Mouse (Mus musculus) hindbrain, embryonic 14.5 days (tissue): Measurements from ENCODE around the gene Med13l. TPM values are rescaled to one million over a fixed set of nuclear protein-coding genes. Genes with fewer than 3 reads are reported as not detected.
A peak's percentile ranks its signal among the peaks of the same experiment; 100 is the strongest.

Experiments used
- ATAC-seq: fragments of 200-750 bp; cut with Nextera tagmentation; 2 replicates; pipeline ENCODE4 v1.8.0; 2017; ENCODE audit warnings: moderate number of reproducible peaks, mild to moderate bottlenecking, moderate TSS enrichment, moderate library complexity; ENCODE audit not compliant: low FRiP score
- DNase-seq: peaks from one replicate; pipeline ENCODE4 v3.0.0-alpha.2; 2015; ENCODE audit warnings: low spot score
- H3K27ac ChIP-seq: fragments of 300-500 bp; sonication (generic); 2 replicates; pipeline ENCODE4 v1.5.1; 2014; ENCODE audit warnings: mild to moderate bottlenecking, moderate library complexity
- H3K27me3 ChIP-seq: fragments of 300-500 bp; sonication (generic); 2 replicates; pipeline ENCODE4 v1.6.1; 2014; ENCODE audit warnings: mild to moderate bottlenecking, low read length, mixed read lengths; ENCODE audit not compliant: control insufficient read depth, insufficient read depth
- H3K36me3 ChIP-seq: fragments of 300-500 bp; sonication (generic); replicated peaks from 2 replicates; pipeline ENCODE4 v1.6.1; 2014; ENCODE audit not compliant: control insufficient read depth, insufficient read depth
- H3K4me1 ChIP-seq: fragments of 300-500 bp; sonication (generic); replicated peaks from 2 replicates; pipeline ENCODE4 v1.6.1; 2014; ENCODE audit warnings: antibody characterized with exemption, low read length, mixed read lengths; ENCODE audit not compliant: control insufficient read depth, insufficient read depth
- H3K4me2 ChIP-seq: fragments of 300-500 bp; sonication (generic); replicated peaks from 2 replicates; pipeline ENCODE4 v1.6.1; 2014; ENCODE audit warnings: mild to moderate bottlenecking, moderate library complexity
- H3K4me3 ChIP-seq: fragments of 300-500 bp; sonication (generic); replicated peaks from 2 replicates; pipeline ENCODE4 v1.5.1; 2014; ENCODE audit warnings: mild to moderate bottlenecking, low read length
- H3K9ac ChIP-seq: fragments of 300-500 bp; sonication (generic); 2 replicates; pipeline ENCODE4 v1.6.1; 2014
- H3K9me3 ChIP-seq: fragments of 300-500 bp; sonication (generic); 2 replicates; pipeline ENCODE4 v1.6.1; 2016; ENCODE audit warnings: low read length; ENCODE audit not compliant: control insufficient read depth
- WGBS: fragments of 180-500 bp; shearing (Covaris S2); extraction: QIAGEN DNeasy Blood & Tissue Kit; methylation state at CpG from one replicate; pipeline ENCODE4 v1.1.7; 2014; 5-methylcytosine and 5-hydroxymethylcytosine counted together
- polyA plus RNA-seq: library from polyadenylated mRNA; unstranded; fragments of >200 nt; fragmentation: Nextera tagmentation; extraction: Ambion mirVana; gene quantifications from 2 replicates; pipeline ENCODE4 v1.2.1, GENCODE M21; 2014

Med13l gene
- polyA plus RNA-seq, 1 experiment from 2014 or later, result 18.0 TPM

DNA sequence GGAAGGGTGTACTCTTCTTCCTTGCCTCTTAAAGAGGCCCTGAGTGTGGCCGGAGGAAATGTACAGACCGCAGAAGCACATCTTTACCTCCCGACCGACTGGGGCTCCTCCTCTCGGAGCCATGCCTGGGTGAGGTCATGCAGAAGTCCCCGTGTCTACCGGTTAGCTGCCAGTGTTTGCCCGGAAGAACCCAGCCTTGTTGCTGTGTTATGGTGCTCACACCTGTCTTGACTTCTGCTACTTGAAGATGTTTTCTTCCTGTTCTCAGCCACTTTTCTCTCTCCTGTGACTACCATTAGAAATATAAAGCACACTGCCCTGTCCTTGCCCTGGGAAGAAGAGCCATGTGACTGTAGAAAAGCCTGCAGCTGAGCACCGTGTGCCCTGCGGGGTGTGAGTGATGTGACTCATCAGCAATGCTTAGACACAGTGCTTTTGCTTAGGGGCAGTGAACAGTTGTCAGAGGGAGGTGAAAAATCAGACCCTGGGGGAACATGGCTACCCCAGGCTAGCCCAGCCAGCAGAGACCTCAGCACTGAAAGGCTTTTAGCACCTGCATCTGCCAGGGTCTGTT, 193.1 kb downstream of the Med13l start:
- Histone ChIP-seq H3K4me2 (no peak overlapping the region), H3K36me3 (peaks cover 99% of the 10 kb centered on the region), H3K4me3 (no peak overlapping the region), H3K9me3 (no peaks in the 10 kb centered on the region), H3K27me3 (no peaks in the 10 kb centered on the region), H3K4me1 (no peaks in the 10 kb centered on the region; the same call in 1 of the 2 replicates), H3K27ac (peak overlapping the region; percentile 60), H3K9ac (no peak overlapping the region)
- WGBS, result 81% methylated on average over 10 of the region's 10 CpGs
- no peak for ATAC-seq
- no peak for DNase-seq

DNA sequence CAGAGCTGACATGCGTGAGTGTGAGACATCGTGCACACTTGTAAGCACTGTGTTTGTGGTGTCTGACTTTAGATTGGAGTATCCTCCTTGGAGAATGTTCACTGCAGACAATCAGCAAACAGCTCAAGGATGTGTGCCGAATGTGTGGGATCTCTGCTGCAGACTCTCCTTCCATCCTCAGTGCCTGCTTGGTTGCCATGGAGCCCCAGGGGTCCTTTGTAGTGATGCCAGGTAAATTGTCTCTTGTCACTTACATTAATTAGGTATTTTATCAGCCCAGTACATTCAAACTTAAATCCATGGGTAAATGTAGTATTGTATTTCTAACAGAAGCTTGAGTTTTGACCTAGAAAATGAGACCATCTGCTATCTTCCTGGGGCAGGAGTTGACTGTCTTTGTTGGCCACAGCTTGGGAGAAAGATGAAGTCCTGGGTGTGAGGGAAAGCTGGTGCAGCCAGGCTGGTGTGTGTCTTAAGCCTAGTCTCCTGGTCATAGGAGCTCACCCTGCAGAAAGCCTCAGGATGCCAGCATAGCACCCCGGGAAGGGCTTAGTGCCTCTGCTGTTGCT, 193.8 kb downstream of the Med13l start:
- DNase-seq, result no peak
- no peak for ATAC-seq
- Histone ChIP-seq H3K4me2 (no peak overlapping the region), H3K9ac (no peak overlapping the region), H3K27ac (peak overlapping the region; percentile 60), H3K36me3 (peaks cover 99% of the 10 kb centered on the region), H3K9me3 (no peaks in the 10 kb centered on the region), H3K27me3 (no peaks in the 10 kb centered on the region), H3K4me3 (no peak overlapping the region), H3K4me1 (no peaks in the 10 kb centered on the region; the same call in 1 of the 2 replicates)
- 65% methylated on average over 4 of the region's 4 CpGs for WGBS

DNA sequence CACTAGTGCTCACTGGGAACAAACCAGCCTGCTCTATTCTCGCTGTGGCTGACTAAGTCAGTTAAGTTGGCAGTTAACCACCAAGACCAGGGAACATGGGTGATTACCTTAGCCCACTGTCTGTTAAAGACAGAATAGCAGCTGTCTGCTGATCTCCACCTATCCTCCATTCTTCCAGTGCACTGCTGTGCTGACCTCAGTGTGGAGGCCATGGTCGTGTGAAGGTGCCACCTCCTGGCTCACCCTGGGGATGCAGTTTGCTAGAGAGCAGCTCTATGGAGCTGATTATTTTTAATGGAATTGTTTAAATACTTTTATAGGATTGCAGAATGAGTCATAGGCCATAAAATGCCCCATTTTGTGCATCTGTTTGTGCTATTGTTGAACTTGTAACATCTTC, 195.6 kb downstream of the Med13l start:
- no peak overlapping the region for H3K9ac ChIP-seq
- no peak overlapping the region for H3K4me2 ChIP-seq
- H3K27me3 ChIP-seq, result no peaks in the 10 kb centered on the region
- H3K36me3 ChIP-seq, result peaks cover 99% of the 10 kb centered on the region
- H3K9me3 ChIP-seq, result no peaks in the 10 kb centered on the region
- DNase-seq, result no peak
- ATAC-seq, result no peak
- no peaks in the 10 kb centered on the region; the same call in 1 of the 2 replicates for H3K4me1 ChIP-seq
- H3K27ac ChIP-seq, result no peak overlapping the region
- WGBS, result 65% methylated on average over 2 of the region's 2 CpGs
- no peak overlapping the region for H3K4me3 ChIP-seq

DNA sequence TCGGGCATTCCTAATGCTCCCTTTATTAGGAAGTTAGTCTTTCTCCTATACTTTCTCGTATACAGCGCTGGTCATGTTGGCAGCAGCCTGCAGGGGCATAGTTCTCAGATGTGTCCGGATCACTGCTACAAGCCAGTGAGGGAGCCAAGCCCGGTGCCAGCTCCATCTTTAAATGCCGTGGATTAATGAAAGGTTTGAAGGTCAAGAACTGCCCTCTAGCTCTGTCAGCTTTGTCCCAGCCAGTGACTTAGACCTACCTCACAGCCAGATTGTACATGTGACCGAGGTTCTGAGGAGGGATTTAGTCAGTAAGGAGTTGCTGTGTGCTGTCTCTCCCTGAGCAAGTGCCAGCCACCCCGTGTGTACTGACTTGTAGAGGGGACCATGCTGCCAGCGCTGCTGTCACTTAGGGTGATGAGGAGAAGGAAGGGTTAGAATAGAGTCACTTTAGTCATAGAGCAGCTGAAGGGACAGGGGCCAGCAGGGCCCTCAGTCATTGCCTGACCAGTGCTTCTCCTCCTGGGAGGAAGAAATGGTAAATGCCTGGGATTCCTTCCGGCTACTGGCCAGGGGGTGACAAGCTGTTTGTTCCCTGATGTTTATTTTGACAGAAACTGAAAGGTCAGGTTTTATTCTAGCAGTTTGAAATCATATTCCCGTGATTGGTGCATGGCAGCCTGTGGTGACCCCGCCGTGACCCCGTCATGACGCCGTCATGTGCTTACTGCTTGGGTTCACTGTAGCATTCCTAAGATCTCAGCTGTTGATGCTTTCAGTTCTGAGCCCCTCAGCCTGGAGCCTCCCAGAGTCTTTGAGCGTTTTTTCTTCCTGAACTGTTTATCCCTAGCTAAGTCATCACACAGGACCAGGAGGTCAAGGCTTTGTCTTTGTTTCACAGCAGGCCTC, 197.2 kb downstream of the Med13l start:
- no peaks in the 10 kb centered on the region for H3K9me3 ChIP-seq
- no peaks in the 10 kb centered on the region for H3K27me3 ChIP-seq
- no peaks in the 10 kb centered on the region for H3K4me1 ChIP-seq
- H3K27ac ChIP-seq, result no peak overlapping the region
- no peak overlapping the region for H3K4me3 ChIP-seq
- H3K36me3 ChIP-seq, result peaks cover 99% of the 10 kb centered on the region
- WGBS, result 74% methylated on average over 17 of the region's 17 CpGs
- ATAC-seq (no peak), DNase-seq (no peak)
- H3K9ac ChIP-seq, result no peak overlapping the region
- no peak overlapping the region for H3K4me2 ChIP-seq

DNA sequence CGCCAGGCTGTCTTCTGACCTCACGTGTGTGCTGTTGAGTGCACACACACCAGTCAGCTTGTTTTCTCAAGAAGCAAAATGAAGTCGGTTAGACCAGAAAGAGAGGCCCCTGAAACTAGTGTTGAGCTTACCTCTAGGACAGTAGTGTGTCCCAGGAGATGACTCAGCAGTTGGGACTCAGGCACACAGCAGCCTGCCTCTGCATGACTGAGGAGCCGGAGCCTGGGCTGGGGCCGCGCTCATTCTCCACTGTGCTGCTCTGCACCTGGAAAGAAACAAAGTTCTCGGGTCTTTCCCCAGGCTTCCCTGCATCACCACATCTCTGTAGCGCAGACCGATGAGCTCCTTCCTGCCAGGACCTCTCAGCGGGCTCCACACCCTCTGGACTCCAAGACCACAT, 200.5 kb downstream of the Med13l start:
- 92% methylated on average over 10 of the region's 10 CpGs for WGBS
- H3K27ac ChIP-seq, result no peak overlapping the region

DNA sequence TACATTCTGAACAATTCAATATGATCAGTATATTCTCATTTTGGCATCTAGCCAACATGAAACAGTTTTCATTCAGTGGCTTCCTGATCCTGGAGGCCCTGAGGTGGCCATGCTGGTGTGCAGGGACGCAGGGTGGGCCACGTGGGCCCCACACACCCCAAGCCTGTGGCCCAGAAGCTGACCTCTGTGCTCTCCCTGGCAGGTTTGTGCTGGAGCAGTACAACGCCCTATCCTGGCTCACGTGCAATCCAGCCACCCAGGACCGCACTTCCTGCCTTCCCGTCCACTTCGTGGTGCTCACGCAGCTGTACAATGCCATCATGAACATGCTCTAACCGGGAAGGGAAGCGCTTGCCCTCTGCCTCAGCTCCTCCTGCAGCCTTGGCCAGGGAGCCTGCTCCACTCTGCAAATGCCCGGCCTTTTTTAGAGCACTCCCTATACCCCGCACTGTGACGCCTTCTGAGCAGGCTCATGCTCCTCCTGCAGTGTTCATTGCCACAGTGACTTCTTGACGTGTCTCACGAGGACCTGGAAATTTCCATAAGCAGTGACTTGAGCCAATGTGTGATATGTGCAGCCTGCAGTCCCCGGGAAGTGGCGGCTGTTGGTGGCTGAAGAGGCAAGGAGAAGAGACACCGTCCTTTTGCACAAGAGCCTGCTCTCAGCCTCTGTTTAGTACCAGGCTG, 202.2 kb downstream of the Med13l start:
- no peak overlapping the region for H3K27ac ChIP-seq

More for the DNA sequence above, 200.5 kb downstream of the Med13l start:
- Histone ChIP-seq H3K9ac (no peak overlapping the region), H3K4me2 (no peak overlapping the region), H3K9me3 (no peaks in the 10 kb centered on the region), H3K4me3 (no peak overlapping the region), H3K27me3 (no peaks in the 10 kb centered on the region), H3K4me1 (no peaks in the 10 kb centered on the region), H3K36me3 (peaks cover 87% of the 10 kb centered on the region)
- ATAC-seq, result no peak
- DNase-seq, result no peak

DNA sequence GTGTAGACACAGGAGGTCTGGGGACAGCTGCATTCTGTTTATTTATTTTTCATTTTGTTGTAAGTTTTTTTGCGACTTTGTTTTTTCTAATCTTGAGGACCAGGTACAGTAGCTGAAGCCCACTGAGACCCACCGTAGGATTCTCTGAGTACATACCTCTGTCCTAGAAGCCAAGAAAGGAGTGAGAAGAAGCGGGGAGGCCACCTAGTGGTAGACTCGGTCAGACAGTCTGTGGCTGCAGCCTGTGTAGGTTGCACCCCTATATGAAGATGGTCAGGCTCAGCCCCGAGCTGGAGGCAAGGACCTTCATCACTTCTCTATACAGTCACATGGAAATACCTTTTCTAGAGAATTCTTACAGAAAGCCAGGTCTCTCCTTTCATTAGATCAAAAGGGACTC, 202.9 kb downstream of the Med13l start:
- DNase-seq (peak; percentile 45), ATAC-seq (no peak)
- WGBS, result 50% methylated on average over 5 of the region's 5 CpGs
- no peaks in the 10 kb centered on the region for H3K27me3 ChIP-seq
- H3K4me1 ChIP-seq, result no peaks in the 10 kb centered on the region
- H3K4me2 ChIP-seq, result no peak overlapping the region
- no peak overlapping the region for H3K9ac ChIP-seq
- H3K36me3 ChIP-seq, result peaks cover 64% of the 10 kb centered on the region
- no peak overlapping the region for H3K4me3 ChIP-seq
- H3K9me3 ChIP-seq, result no peaks in the 10 kb centered on the region
- H3K27ac ChIP-seq, result no peak overlapping the region

More for the DNA sequence above, 202.2 kb downstream of the Med13l start:
- Histone ChIP-seq H3K36me3 (peaks cover 71% of the 10 kb centered on the region), H3K9ac (no peak overlapping the region), H3K27me3 (no peaks in the 10 kb centered on the region), H3K4me1 (no peaks in the 10 kb centered on the region), H3K4me3 (no peak overlapping the region), H3K9me3 (no peaks in the 10 kb centered on the region), H3K4me2 (no peak overlapping the region)
- no peak for ATAC-seq
- 85% methylated on average over 18 of the region's 18 CpGs for WGBS
- no peak for DNase-seq

DNA sequence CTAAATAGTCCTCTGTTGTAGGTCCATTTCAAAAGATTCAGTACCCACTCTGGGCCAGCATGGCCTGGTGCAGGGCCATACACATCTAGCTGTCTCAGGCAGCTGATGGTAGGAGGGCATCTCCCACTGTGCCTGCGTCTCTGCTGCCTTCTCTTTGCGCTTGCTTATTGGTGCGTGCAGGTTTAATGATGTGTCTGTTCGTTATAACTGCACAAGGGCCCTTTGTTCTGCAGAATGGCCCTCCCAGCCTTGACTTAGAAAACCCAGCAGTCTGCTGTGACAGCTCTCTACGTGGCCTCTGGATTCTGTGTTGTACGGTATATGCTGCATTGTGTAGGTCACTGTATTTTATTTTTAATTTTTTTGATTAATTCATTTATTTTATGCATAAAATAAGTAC, 208.7 kb downstream of the Med13l start:
- Histone ChIP-seq H3K9ac (no peak overlapping the region), H3K27ac (0 out of 2 replicates have a peak overlapping the region, but pooled peaks have one; percentile 21), H3K4me3 (no peak overlapping the region), H3K4me2 (no peak overlapping the region), H3K4me1 (no peaks in the 10 kb centered on the region), H3K36me3 (peaks cover 6% of the 10 kb centered on the region; the same call in 1 of the 2 replicates), H3K27me3 (no peaks in the 10 kb centered on the region), H3K9me3 (no peaks in the 10 kb centered on the region)
- WGBS, result 25% methylated on average over 6 of the region's 6 CpGs
- DNase-seq (no peak), ATAC-seq (no peak; the same call in 1 of the 2 replicates)

DNA sequence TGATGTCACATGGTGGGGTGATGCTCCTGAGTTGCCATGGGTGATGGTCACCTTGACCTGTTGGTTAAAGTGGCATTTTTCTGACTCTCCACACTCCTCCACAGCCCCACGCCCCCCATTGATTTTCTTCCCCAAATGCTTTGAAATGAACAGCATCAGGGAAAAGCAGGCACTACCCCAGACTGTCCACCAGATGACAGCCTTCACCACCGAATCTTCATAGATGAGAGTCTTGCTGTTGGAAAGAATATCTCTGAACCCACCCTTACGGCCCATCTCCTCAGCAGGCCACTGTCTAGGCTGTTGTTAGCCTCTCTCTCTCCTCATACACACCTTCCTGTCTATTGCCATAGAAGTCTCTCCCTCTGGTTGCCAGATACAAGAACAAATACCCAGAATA, 213.4 kb downstream of the Med13l start:
- ATAC-seq (no peak), DNase-seq (peak; percentile 76)
- H3K27ac ChIP-seq, result no peak overlapping the region
- H3K4me2 ChIP-seq, result no peak overlapping the region
- no peaks in the 10 kb centered on the region for H3K4me1 ChIP-seq
- no peak overlapping the region for H3K4me3 ChIP-seq
- H3K36me3 ChIP-seq, result no peaks in the 10 kb centered on the region
- no peak overlapping the region for H3K9ac ChIP-seq
- 35% methylated on average over 3 of the region's 3 CpGs for WGBS
- H3K27me3 ChIP-seq, result no peaks in the 10 kb centered on the region
- no peaks in the 10 kb centered on the region for H3K9me3 ChIP-seq
